Mouse (Mus musculus) midbrain, embryonic 10.5 days (tissue): ENCODE measurements around the gene Slc9a2. TPM values are rescaled to one million over a fixed set of nuclear protein-coding genes. Genes with fewer than 3 reads are reported as not detected.
A peak's percentile ranks its signal among the peaks of the same experiment; 100 is the strongest.
"Not testable (repeated sequence)": the region's sequence is repeated elsewhere in the genome, so short reads cannot be mapped to it uniquely, and the experiment has no call there.

Experiments
- DNase-seq: peaks from one replicate; pipeline ENCODE4 v3.0.0-alpha.2; 2017; ENCODE audit warnings: low spot score
- H3K27ac ChIP-seq: fragments of 300-500 bp; sonication (generic); replicated peaks from 2 replicates; pipeline ENCODE4 v1.5.1; 2016; ENCODE audit warnings: mild to moderate bottlenecking
- H3K27me3 ChIP-seq: fragments of 300-500 bp; sonication (generic); 2 replicates; pipeline ENCODE4 v1.6.1; 2016; ENCODE audit warnings: low read depth, mild to moderate bottlenecking; ENCODE audit not compliant: poor library complexity, severe bottlenecking
- H3K36me3 ChIP-seq: fragments of 300-500 bp; sonication (generic); 2 replicates; pipeline ENCODE4 v1.6.1; 2016; ENCODE audit warnings: mild to moderate bottlenecking, moderate library complexity
- H3K4me1 ChIP-seq: fragments of 300-500 bp; sonication (generic); 2 replicates; pipeline ENCODE4 v1.6.1; 2016
- H3K4me3 ChIP-seq: fragments of 300-500 bp; sonication (generic); 2 replicates; pipeline ENCODE4 v1.5.1; 2016; ENCODE audit warnings: mild to moderate bottlenecking, moderate library complexity
- H3K9me3 ChIP-seq: fragments of 300-500 bp; sonication (generic); replicated peaks from 2 replicates; pipeline ENCODE4 v1.6.1; 2016; ENCODE audit warnings: mild to moderate bottlenecking
- WGBS: fragments of 180-500 bp; shearing (Covaris S2); methylation state at CpG from one replicate; pipeline ENCODE4 v1.1.7; 2016; 5-methylcytosine and 5-hydroxymethylcytosine counted together
- polyA plus RNA-seq: library from polyadenylated mRNA; unstranded; fragments of >200 nt; fragmentation: Nextera tagmentation; extraction: Ambion mirVana; gene quantifications from 2 replicates; pipeline ENCODE4 v1.2.1, GENCODE M21; 2016

Slc9a2 gene
- 0.02 and 0.11 TPM in 2 replicates for polyA plus RNA-seq

- peaks cover 21% of the 10 kb centered on the region for H3K4me1 ChIP-seq
- peak within 1 kb of the TSS; percentile 72 for H3K4me3 ChIP-seq
- no peaks in the 10 kb centered on the region for H3K9me3 ChIP-seq
- peak within 1 kb of the TSS; percentile 55; the same call in 1 of the 2 replicates for H3K27ac ChIP-seq
- WGBS, result 3% methylated on average over 25 of the region's 25 CpGs
- DNase-seq, result peak; percentile 46
- no peaks in the 10 kb centered on the region for H3K36me3 ChIP-seq
- H3K27me3 ChIP-seq, result peaks cover 68% of the 10 kb centered on the region
These were observed at the start of gene Slc9a2 for GRCm38 (mm10) chr1:40680067-40680867. Gene Slc9a2 (plus strand): TSS chr1:40680574.

- Histone ChIP-seq H3K9me3 (no peaks in the 10 kb centered on the region), H3K36me3 (no peaks in the 10 kb centered on the region), H3K27ac (no peak overlapping the region), H3K4me3 (no peak overlapping the region), H3K27me3 (no peaks in the 10 kb centered on the region; the same call in 1 of the 2 replicates), H3K4me1 (peaks cover 5% of the 10 kb centered on the region; the same call in 1 of the 2 replicates)
- WGBS, result 64% methylated on average over 2 of the region's 2 CpGs
- no peak for DNase-seq
These were observed 47.8 kb upstream of the Slc9a2 start for GRCm38 (mm10) chr1:40632407-40633062.

GRCm38 (mm10) chr1:40634608-40635007 is 45.8 kb upstream of the Slc9a2 start:
- Histone ChIP-seq H3K9me3 (no peaks in the 10 kb centered on the region), H3K36me3 (no peaks in the 10 kb centered on the region), H3K27me3 (no peaks in the 10 kb centered on the region), H3K4me1 (peaks cover 5% of the 10 kb centered on the region; the same call in 1 of the 2 replicates), H3K27ac (no peak overlapping the region), H3K4me3 (no peak overlapping the region)
- WGBS, result 74% methylated on average over 4 of the region's 4 CpGs
- no peak for DNase-seq

- Histone ChIP-seq H3K9me3 (no peaks in the 10 kb centered on the region), H3K27me3 (no peaks in the 10 kb centered on the region), H3K27ac (no peak overlapping the region), H3K4me3 (no peak overlapping the region), H3K36me3 (no peaks in the 10 kb centered on the region), H3K4me1 (no peaks in the 10 kb centered on the region)
- no peak for DNase-seq
- 79% methylated on average over 2 of the region's 2 CpGs for WGBS
These were observed 32.1 kb upstream of the Slc9a2 start for GRCm38 (mm10) chr1:40648234-40648633.

- 73% methylated on average over 6 of the region's 6 CpGs for WGBS
- H3K27ac ChIP-seq, result no peak overlapping the region
- no peaks in the 10 kb centered on the region for H3K9me3 ChIP-seq
- H3K27me3 ChIP-seq, result no peaks in the 10 kb centered on the region
- H3K4me3 ChIP-seq, result no peak overlapping the region
- H3K4me1 ChIP-seq, result no peaks in the 10 kb centered on the region
- no peak for DNase-seq
- H3K36me3 ChIP-seq, result no peaks in the 10 kb centered on the region
These were observed 29.4 kb upstream of the Slc9a2 start for GRCm38 (mm10) chr1:40650803-40651497.

GRCm38 (mm10) chr1:40657035-40657434 is 23.3 kb upstream of the Slc9a2 start:
- Histone ChIP-seq H3K36me3 (no peaks in the 10 kb centered on the region), H3K27me3 (no peaks in the 10 kb centered on the region), H3K27ac (no peak overlapping the region), H3K4me1 (no peaks in the 10 kb centered on the region), H3K4me3 (no peak overlapping the region), H3K9me3 (no peaks in the 10 kb centered on the region)
- no peak for DNase-seq
- 83% methylated on average over 4 of the region's 4 CpGs for WGBS

- 43% methylated on average over 8 of the region's 8 CpGs for WGBS
- DNase-seq, result peak; percentile 45
These were observed 22.3 kb upstream of the Slc9a2 start for GRCm38 (mm10) chr1:40657978-40658496.

GRCm38 (mm10) chr1:40659017-40659416 is 21.4 kb upstream of the Slc9a2 start:
- DNase-seq, result no peak
- H3K9me3 ChIP-seq, result no peaks in the 10 kb centered on the region
- no peaks in the 10 kb centered on the region for H3K4me1 ChIP-seq
- H3K4me3 ChIP-seq, result no peak overlapping the region
- no peaks in the 10 kb centered on the region for H3K36me3 ChIP-seq
- no peaks in the 10 kb centered on the region for H3K27me3 ChIP-seq
- WGBS, result 71% methylated on average over 12 of the region's 12 CpGs
- H3K27ac ChIP-seq, result no peak overlapping the region

More at GRCm38 (mm10) chr1:40657978-40658496, 22.3 kb upstream of the Slc9a2 start:
- Histone ChIP-seq H3K27me3 (no peaks in the 10 kb centered on the region), H3K9me3 (no peaks in the 10 kb centered on the region), H3K27ac (no peak overlapping the region), H3K36me3 (no peaks in the 10 kb centered on the region), H3K4me1 (no peaks in the 10 kb centered on the region), H3K4me3 (no peak overlapping the region)

GRCm38 (mm10) chr1:40659496-40659895 is 20.9 kb upstream of the Slc9a2 start:
- Histone ChIP-seq H3K4me3 (no peak overlapping the region), H3K27me3 (no peaks in the 10 kb centered on the region), H3K4me1 (no peaks in the 10 kb centered on the region), H3K36me3 (no peaks in the 10 kb centered on the region), H3K9me3 (no peaks in the 10 kb centered on the region), H3K27ac (no peak overlapping the region)
- 71% methylated on average over 9 of the region's 9 CpGs for WGBS
- no peak for DNase-seq

- Histone ChIP-seq H3K36me3 (no peaks in the 10 kb centered on the region), H3K4me1 (no peaks in the 10 kb centered on the region), H3K27ac (no peak overlapping the region), H3K9me3 (no peaks in the 10 kb centered on the region), H3K4me3 (no peak overlapping the region), H3K27me3 (no peaks in the 10 kb centered on the region)
- no peak for DNase-seq
- WGBS, result 82% methylated on average over 6 of the region's 6 CpGs
These were observed 19.5 kb upstream of the Slc9a2 start for GRCm38 (mm10) chr1:40660838-40661237.

- WGBS, result 43% methylated on average over 12 of the region's 12 CpGs
- Histone ChIP-seq H3K27ac (no peak overlapping the region), H3K4me1 (no peaks in the 10 kb centered on the region), H3K9me3 (no peaks in the 10 kb centered on the region), H3K36me3 (no peaks in the 10 kb centered on the region), H3K4me3 (no peak overlapping the region), H3K27me3 (no peaks in the 10 kb centered on the region)
- no peak for DNase-seq
These were observed 14.7 kb upstream of the Slc9a2 start for GRCm38 (mm10) chr1:40665401-40666370.

GRCm38 (mm10) chr1:40667442-40667841 is 12.9 kb upstream of the Slc9a2 start:
- DNase-seq, H3K4me1 ChIP-seq, H3K4me3 ChIP-seq, H3K9me3 ChIP-seq, H3K36me3 ChIP-seq, H3K27ac ChIP-seq, H3K27me3 ChIP-seq: not testable (repeated sequence)
- 28% methylated on average over 3 of the region's 3 CpGs for WGBS
